Mouse (Mus musculus): Measurements from ENCODE around the gene Caprin1.

GRCm38 (mm10) chr2:103846875-103847274 is 49.4 kb upstream of the Caprin1 start:
- no peak for TF ChIP-seq CTCF (IDR thresholded peaks at IDR 0.05; ENCODE audit: insufficient read depth, low read length)
- TF ChIP-seq POLR2A (IDR thresholded peaks at IDR 0.05; ENCODE audit: borderline replicate concordance, extremely low read depth, low read depth, low read length): no peak

Measured in lung, adult 2 months (tissue).